Mouse (Mus musculus): Measurements from ENCODE around the gene Ankrd63.

DNA sequence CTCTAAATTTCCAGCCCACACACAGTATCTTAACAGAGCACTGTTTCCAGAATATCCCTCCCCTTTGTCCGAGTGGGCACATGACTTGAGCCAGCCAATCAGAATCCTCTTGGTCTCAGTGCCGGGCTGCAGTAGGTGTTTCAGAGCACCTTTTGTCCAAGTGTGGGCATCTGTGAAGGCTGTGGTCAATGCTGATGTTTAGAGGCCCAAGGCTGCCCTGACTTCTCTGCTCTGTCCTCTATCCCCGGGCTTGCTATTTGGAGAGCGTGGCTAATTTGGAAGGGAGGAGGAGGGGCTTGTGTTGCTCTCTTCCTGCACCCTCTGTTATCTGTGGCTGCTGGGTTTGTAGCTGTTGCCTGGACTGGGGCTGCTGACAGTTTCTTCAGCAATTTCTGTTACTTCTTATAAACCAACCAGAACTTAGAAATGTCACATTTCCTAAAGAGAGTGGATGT lies 43.7 kb downstream of the Ankrd63 start:
- TF ChIP-seq GATA1 (IDR thresholded peaks at IDR 0.05; ENCODE audit: borderline replicate concordance, low read length) (peak; percentile 45; the same call in 1 of the 3 replicates), FLI1 (IDR thresholded peaks at IDR 0.05; ENCODE audit: low read length) (no peak)
